In genomic region chr4:55726081-55726480, GRCm38 (mm10) we compare ENCODE assay signal across 17 mouse cellular contexts.
DNase-seq lines count a peak whose midpoint lies in the region; ATAC-seq lines count a peak whose summit lies in the region.
"Had no signal": no experiment of that assay in that cellular context is flagged by ENCODE, and none has a peak within 500 bp of the region (broad histone marks: within the 10 kb centered on the region; RNA-seq: fewer than 3 reads in every experiment).

No protein-coding gene starts in this region.

- 0 out of 2 replicates have a peak, but pooled peaks have one; percentile 14 for ATAC-seq in heart, embryonic 14.5 days (ENCODE audit: insufficient number of reproducible peaks, insufficient read depth, low FRiP score, low read depth)
- no peak for ATAC-seq in midbrain, embryonic 14.5 days (ENCODE audit: low FRiP score, low TSS enrichment)
- ATAC-seq in midbrain, embryonic 16.5 days, result no peak
- ATAC-seq in limb, embryonic 15.5 days (ENCODE audit: insufficient number of reproducible peaks, low FRiP score, low TSS enrichment, low read depth), result no peak
- ATAC-seq: forebrain, embryonic 13.5 days; forebrain, postnatal 0 days; hindbrain, postnatal 0 days had no signal

- no peaks in the 10 kb centered on the region for H3K27me3 ChIP-seq in heart, embryonic 14.5 days (ENCODE audit: control insufficient read depth, insufficient read depth, low read length)
- H3K27me3 ChIP-seq in midbrain, embryonic 14.5 days (ENCODE audit: control insufficient read depth, insufficient read depth, low read length), result no peaks in the 10 kb centered on the region
- no peaks in the 10 kb centered on the region for H3K27me3 ChIP-seq in midbrain, embryonic 16.5 days (ENCODE audit: control insufficient read depth, insufficient read depth, low read depth, low read length)
- no peaks in the 10 kb centered on the region for H3K27me3 ChIP-seq in limb, embryonic 15.5 days
- H3K27me3 ChIP-seq: embryonic facial prominence, embryonic 13.5 days; forebrain, embryonic 13.5 days had no signal

- no peak for DNase-seq in heart, postnatal 25 days (ENCODE audit: low spot score)
- peak; percentile 9 for DNase-seq in midbrain, embryonic 14.5 days
- no peak for DNase-seq in ovary, postnatal 10 days (ENCODE audit: low spot score)
- DNase-seq: adrenal gland, adult 2 months; adrenal gland, postnatal 25 days; cerebellum, adult 8-10 months; forebrain, postnatal 0 days; gastrocnemius, postnatal 14 days; heart, postnatal 10 days had no signal

- intact Hi-C loops in heart, postnatal 25 days (cut with DNase I), result no loop called here

- no peak overlapping the region for H3K27ac ChIP-seq in heart, embryonic 14.5 days (replicated peaks in 1 of 2; ENCODE audit: control insufficient read depth in 1 of 2, insufficient read depth in 1 of 2, low read depth in 2 of 2, low read length in 2 of 2)
- no peak overlapping the region for H3K27ac ChIP-seq in midbrain, embryonic 14.5 days (replicated peaks; ENCODE audit: low read depth, low read length)
- no peak overlapping the region for H3K27ac ChIP-seq in midbrain, embryonic 16.5 days (ENCODE audit: low read length)
- H3K27ac ChIP-seq in limb, embryonic 15.5 days, result peak overlapping the region; percentile 40; the same call in 1 of the 2 replicates
- H3K27ac ChIP-seq: embryonic facial prominence, embryonic 13.5 days; forebrain, embryonic 13.5 days; heart, embryonic 13.5 days; hindbrain, embryonic 13.5 days; hindbrain, postnatal 0 days had no signal

- no peak overlapping the region for H3K4me3 ChIP-seq in heart, embryonic 14.5 days (ENCODE audit: control insufficient read depth in 1 of 2, insufficient read depth in 1 of 2, low read depth in 1 of 2, low read length in 2 of 2)
- H3K4me3 ChIP-seq in midbrain, embryonic 14.5 days (replicated peaks; ENCODE audit: low read depth, low read length), result no peak overlapping the region
- no peak overlapping the region for H3K4me3 ChIP-seq in midbrain, embryonic 16.5 days (ENCODE audit: low read depth, low read length)
- H3K4me3 ChIP-seq in limb, embryonic 15.5 days, result no peak overlapping the region
- H3K4me3 ChIP-seq: embryonic facial prominence, embryonic 13.5 days; forebrain, embryonic 13.5 days; heart, embryonic 13.5 days; hindbrain, embryonic 13.5 days had no signal

- peaks cover 10% of the 10 kb centered on the region in 2 experiments; a peak in 3 of 4 replicates for H3K4me1 ChIP-seq in heart, embryonic 14.5 days (ENCODE audit: control insufficient read depth in 2 of 2, insufficient read depth in 2 of 2, low read length in 2 of 2)
- H3K4me1 ChIP-seq in midbrain, embryonic 14.5 days (ENCODE audit: control insufficient read depth, insufficient read depth, low read length), result no peaks in the 10 kb centered on the region
- peaks cover 2% of the 10 kb centered on the region; the same call in 1 of the 2 replicates for H3K4me1 ChIP-seq in midbrain, embryonic 16.5 days (ENCODE audit: control insufficient read depth, insufficient read depth, low read length)
- peaks cover 14% of the 10 kb centered on the region for H3K4me1 ChIP-seq in limb, embryonic 15.5 days

- 74% methylated on average over 19 of the region's 19 CpGs for WGBS in heart, embryonic 14.5 days
- 84% methylated on average over 19 of the region's 19 CpGs for WGBS in midbrain, embryonic 14.5 days
- 84% methylated on average over 19 of the region's 19 CpGs for WGBS in midbrain, embryonic 16.5 days
- 49% methylated on average over 19 of the region's 19 CpGs for WGBS in limb, embryonic 15.5 days

- H3K36me3 ChIP-seq in heart, embryonic 14.5 days (ENCODE audit: control insufficient read depth, insufficient read depth, low read length), result no peaks in the 10 kb centered on the region
- H3K36me3 ChIP-seq in midbrain, embryonic 14.5 days (ENCODE audit: control insufficient read depth, insufficient read depth, low read length), result no peaks in the 10 kb centered on the region
- no peaks in the 10 kb centered on the region for H3K36me3 ChIP-seq in midbrain, embryonic 16.5 days (ENCODE audit: control insufficient read depth, insufficient read depth, low read length)
- H3K36me3 ChIP-seq in limb, embryonic 15.5 days, result no peaks in the 10 kb centered on the region
- H3K36me3 ChIP-seq: embryonic facial prominence, embryonic 13.5 days; heart, embryonic 13.5 days; hindbrain, embryonic 13.5 days had no signal

- H3K9me3 ChIP-seq in heart, embryonic 14.5 days (ENCODE audit: control insufficient read depth, low read length), result no peaks in the 10 kb centered on the region
- H3K9me3 ChIP-seq in midbrain, embryonic 14.5 days (ENCODE audit: control insufficient read depth, low read length), result no peaks in the 10 kb centered on the region
- H3K9me3 ChIP-seq in midbrain, embryonic 16.5 days (replicated peaks; ENCODE audit: control insufficient read depth, low read length, poor library complexity, severe bottlenecking), result no peaks in the 10 kb centered on the region
- H3K9me3 ChIP-seq in limb, embryonic 15.5 days, result no peaks in the 10 kb centered on the region
- H3K9me3 ChIP-seq: embryonic facial prominence, embryonic 13.5 days; forebrain, embryonic 13.5 days; heart, embryonic 13.5 days; hindbrain, embryonic 13.5 days had no signal

- no peak overlapping the region for H3K9ac ChIP-seq in heart, embryonic 14.5 days (ENCODE audit: low read length)
- no peak overlapping the region for H3K9ac ChIP-seq in midbrain, embryonic 14.5 days (replicated peaks; ENCODE audit: low read length)
- no peak overlapping the region for H3K9ac ChIP-seq in midbrain, embryonic 16.5 days (ENCODE audit: low read depth, low read length)
- no peak overlapping the region for H3K9ac ChIP-seq in limb, embryonic 15.5 days
- H3K9ac ChIP-seq: embryonic facial prominence, embryonic 13.5 days; forebrain, embryonic 13.5 days; forebrain, postnatal 0 days; heart, embryonic 13.5 days; hindbrain, embryonic 13.5 days had no signal

- H3K4me2 ChIP-seq in heart, embryonic 14.5 days (ENCODE audit: low read length), result no peak overlapping the region
- no peak overlapping the region for H3K4me2 ChIP-seq in midbrain, embryonic 14.5 days (ENCODE audit: low read length)
- H3K4me2 ChIP-seq in midbrain, embryonic 16.5 days (ENCODE audit: low read length), result no peak overlapping the region
- no peak overlapping the region for H3K4me2 ChIP-seq in limb, embryonic 15.5 days
- H3K4me2 ChIP-seq: embryonic facial prominence, embryonic 13.5 days; forebrain, embryonic 13.5 days; heart, embryonic 13.5 days; hindbrain, embryonic 13.5 days had no signal
